Mouse (Mus musculus): Measurements from ENCODE around the gene Gm30302.

DNA sequence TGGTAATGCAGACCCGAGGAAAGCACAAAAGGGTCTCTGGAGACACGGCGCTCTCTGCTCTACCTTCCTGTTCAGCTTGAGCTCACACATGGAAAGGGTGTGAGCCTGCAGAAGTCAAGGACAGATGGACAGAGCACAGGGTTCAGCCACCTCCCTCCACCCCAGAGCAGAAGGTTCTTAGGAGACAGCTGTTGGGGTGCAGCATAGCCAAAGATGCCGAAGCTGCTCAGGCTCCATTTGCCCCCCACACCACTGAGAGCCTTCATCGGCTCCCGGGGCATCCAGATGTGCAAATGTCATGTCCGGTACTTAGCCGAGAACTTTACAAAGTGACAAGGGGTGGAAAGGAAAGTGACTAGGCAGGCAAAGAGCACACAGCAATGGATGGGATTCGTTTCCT, 42.2 kb downstream of the Gm30302 start:
- TF ChIP-seq CTCF (IDR thresholded peaks at IDR 0.05; ENCODE audit: low read depth): no peak
- TF ChIP-seq EP300 (IDR thresholded peaks at IDR 0.05; ENCODE audit: low read depth): no peak

Measured in heart, postnatal 0 days (tissue).